Mouse (Mus musculus): ENCODE data around the gene Kcnj12. TPM values are rescaled to one million over a fixed set of nuclear protein-coding genes. Genes with fewer than 3 reads are reported as not detected.

Gene Kcnj12
- polyA plus RNA-seq, 1 experiment from 2014 or later = not detected

DNA sequence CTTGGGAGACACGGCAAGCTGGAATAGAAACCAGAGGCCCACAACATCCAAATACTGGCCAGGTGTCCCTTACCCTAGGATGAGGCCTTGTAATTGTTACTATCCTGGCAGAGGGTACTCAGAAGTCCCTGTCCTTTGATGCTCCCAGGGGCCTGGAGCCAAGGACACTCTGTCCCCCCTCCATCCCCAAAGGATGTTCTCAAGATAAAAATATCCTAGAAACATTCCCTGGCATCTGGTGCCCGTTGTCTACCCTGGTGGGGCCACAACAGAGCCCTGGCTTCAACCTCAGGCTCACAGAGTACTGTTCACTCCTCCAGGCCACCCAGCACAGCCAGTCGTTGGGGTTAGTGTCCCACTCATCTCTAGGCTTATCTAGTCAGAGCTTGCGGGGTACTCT lies 38.3 kb downstream of the Kcnj12 start:
- H3K27me3 ChIP-seq (replicated peaks; ENCODE audit: control insufficient read depth, insufficient read depth, low read length) = no peaks in the 10 kb centered on the region; the same call in 1 of the 2 replicates
- H3K9ac ChIP-seq (ENCODE audit: low read depth, low read length) = no peak overlapping the region
- no peaks in the 10 kb centered on the region for H3K36me3 ChIP-seq (ENCODE audit: control insufficient read depth, insufficient read depth, low read length)
- H3K4me1 ChIP-seq (replicated peaks; ENCODE audit: control insufficient read depth, insufficient read depth, low read length) = no peaks in the 10 kb centered on the region
- ATAC-seq (replicated peaks; ENCODE audit: low FRiP score) = no peak
- 74% methylated on average over 4 of the region's 4 CpGs for WGBS
- no peak for DNase-seq (ENCODE audit: low spot score)
- no peak overlapping the region for H3K27ac ChIP-seq (ENCODE audit: low read depth, low read length)
- no peaks in the 10 kb centered on the region for H3K9me3 ChIP-seq (ENCODE audit: control insufficient read depth, low read length)
- no peak overlapping the region for H3K4me3 ChIP-seq (ENCODE audit: low read depth, low read length)
- no peak overlapping the region for H3K4me2 ChIP-seq

DNA sequence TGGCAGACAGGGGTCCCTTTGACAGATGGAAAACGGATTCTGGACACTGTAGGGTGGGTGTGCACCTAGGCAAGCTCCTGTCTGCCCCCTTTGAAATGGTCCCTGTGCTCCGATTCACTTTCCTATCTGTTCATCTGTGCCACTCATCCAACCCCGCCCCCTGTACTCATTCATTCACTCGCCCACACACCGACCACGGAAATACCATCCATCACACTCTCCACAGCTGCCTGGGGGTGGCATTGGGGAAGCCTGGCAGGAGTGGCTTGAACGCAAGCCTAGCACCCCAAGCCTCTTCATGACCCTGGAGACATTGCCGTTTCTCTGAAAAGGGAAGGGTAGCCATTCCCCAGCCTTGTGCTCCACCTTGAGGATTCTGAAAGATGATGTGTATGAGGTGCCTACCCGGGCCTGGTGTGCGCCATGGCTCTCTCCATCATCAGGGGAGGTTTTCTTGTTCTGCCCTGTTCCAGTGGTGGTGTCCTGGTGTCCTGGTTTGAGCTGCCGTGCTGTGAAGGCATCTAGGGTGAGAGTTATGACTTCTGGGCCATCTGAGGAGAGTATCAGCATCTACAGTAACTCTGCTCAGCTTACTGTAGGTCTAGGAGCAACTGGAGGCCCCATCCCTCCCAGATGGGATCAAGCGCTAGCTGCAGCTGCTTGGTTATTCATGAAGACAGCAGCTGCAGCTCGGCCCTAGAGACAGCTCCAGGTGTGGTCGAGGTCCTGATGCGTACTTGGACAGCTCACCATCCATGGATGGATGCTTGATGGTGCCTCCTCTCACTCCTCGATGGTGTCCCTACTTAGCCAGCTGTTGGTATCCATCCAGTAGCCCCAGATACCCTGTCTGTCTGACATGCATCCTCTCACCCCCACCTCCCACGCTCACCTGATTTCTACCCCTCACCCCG lies 40.4 kb downstream of the Kcnj12 start:
- WGBS = 72% methylated on average over 18 of the region's 18 CpGs
- Histone ChIP-seq H3K4me1 (replicated peaks; ENCODE audit: control insufficient read depth, insufficient read depth, low read length) (0 out of 2 replicates have a peak, but pooled peaks cover 3% of the 10 kb centered on the region), H3K27me3 (replicated peaks; ENCODE audit: control insufficient read depth, insufficient read depth, low read length) (no peaks in the 10 kb centered on the region; the same call in 1 of the 2 replicates), H3K4me3 (ENCODE audit: low read depth, low read length) (no peak overlapping the region), H3K4me2 (no peak overlapping the region), H3K27ac (ENCODE audit: low read depth, low read length) (no peak overlapping the region), H3K36me3 (ENCODE audit: control insufficient read depth, insufficient read depth, low read length) (no peaks in the 10 kb centered on the region), H3K9me3 (ENCODE audit: control insufficient read depth, low read length) (no peaks in the 10 kb centered on the region), H3K9ac (ENCODE audit: low read depth, low read length) (no peak overlapping the region)
- DNase-seq (ENCODE audit: low spot score) (no peak), ATAC-seq (replicated peaks; ENCODE audit: low FRiP score) (no peak)

DNA sequence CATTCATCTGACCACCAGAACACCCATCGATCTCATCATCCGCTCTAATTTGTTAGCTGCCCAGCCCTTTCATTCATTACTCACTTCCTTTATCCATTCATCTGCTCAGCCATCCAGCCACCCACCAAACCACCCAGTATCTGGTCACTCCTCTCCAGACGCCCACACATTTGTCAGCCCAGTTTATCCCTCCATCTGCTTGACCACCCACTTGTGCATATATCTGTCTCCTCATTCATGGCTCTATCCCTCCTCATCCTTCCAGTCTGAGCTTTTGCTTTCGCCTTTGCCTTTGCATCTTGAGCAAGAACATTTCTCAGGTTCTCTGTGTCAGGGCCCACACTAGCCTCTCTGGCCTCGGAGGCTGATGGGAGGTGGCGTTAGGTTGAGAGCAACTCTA lies 41.1 kb downstream of the Kcnj12 start:
- no peak overlapping the region for H3K4me2 ChIP-seq
- H3K27ac ChIP-seq (ENCODE audit: low read depth, low read length) = no peak overlapping the region
- H3K9ac ChIP-seq (ENCODE audit: low read depth, low read length) = no peak overlapping the region
- ATAC-seq (replicated peaks; ENCODE audit: low FRiP score) (no peak), DNase-seq (ENCODE audit: low spot score) (no peak)
- no peak overlapping the region for H3K4me3 ChIP-seq (ENCODE audit: low read depth, low read length)
- 0 out of 2 replicates have a peak, but pooled peaks cover 3% of the 10 kb centered on the region for H3K4me1 ChIP-seq (replicated peaks; ENCODE audit: control insufficient read depth, insufficient read depth, low read length)
- WGBS = 80% methylated on average over 6 of the region's 6 CpGs
- H3K27me3 ChIP-seq (replicated peaks; ENCODE audit: control insufficient read depth, insufficient read depth, low read length) = no peaks in the 10 kb centered on the region; the same call in 1 of the 2 replicates
- H3K36me3 ChIP-seq (ENCODE audit: control insufficient read depth, insufficient read depth, low read length) = no peaks in the 10 kb centered on the region
- no peaks in the 10 kb centered on the region for H3K9me3 ChIP-seq (ENCODE audit: control insufficient read depth, low read length)

DNA sequence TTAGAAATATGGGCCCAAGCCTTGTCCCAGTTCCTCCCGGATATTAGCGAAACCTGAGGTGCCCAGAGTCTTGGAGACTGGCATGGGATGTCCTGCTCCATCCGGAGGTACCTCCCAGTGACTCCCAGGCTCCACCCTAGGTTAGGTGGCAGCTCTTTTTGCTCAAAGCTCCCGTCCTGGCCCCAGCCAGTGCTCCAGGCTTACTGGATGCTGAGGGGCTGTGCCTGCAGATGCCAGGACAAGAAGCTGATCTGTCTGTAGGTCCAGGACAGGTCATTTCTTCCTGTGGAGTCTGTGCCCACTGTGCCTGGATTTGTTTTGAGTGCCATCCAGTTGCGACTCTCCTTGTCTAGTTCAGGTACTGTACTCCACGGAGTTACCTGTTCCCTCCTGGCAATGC lies 43.3 kb downstream of the Kcnj12 start:
- no peak overlapping the region for H3K9ac ChIP-seq (ENCODE audit: low read depth, low read length)

DNA sequence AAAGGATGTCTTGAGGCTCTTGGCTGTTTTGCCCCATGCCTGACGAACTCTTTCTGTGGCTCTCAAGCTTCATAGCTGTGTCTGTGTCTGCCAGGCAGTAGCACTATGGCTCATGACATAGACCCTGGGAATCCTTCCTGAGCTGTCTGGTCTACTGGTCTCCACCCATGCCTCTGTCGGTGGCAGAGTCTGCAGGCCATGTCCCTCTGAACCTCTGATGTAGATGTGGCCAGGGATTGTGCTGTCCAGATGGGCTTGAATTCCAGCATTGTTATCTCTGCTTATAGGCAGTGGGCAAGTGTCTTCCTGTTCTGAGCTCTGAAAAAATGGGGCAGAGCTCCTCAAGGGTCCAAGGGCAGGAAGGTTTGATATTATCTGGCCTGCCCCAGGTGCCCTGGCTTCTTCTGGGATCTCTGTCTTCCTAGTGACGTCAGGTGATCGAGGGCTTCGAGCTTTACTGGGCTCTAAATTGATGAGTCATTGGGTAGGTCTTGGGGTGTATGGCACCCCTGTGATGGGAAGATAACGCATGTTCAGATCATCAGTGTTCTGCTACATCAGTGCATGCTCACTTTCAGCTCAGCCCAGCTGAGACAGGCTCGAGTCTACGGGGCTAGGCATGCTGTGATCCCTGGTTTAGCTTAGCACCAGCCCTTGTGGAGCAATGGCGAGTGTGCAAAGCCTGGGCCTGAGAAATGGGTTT lies 44.9 kb downstream of the Kcnj12 start:
- Histone ChIP-seq H3K9me3 (ENCODE audit: control insufficient read depth, low read length) (no peaks in the 10 kb centered on the region), H3K9ac (ENCODE audit: low read depth, low read length) (no peak overlapping the region), H3K4me1 (replicated peaks; ENCODE audit: control insufficient read depth, insufficient read depth, low read length) (peaks cover 3% of the 10 kb centered on the region; the same call in 1 of the 2 replicates), H3K36me3 (ENCODE audit: control insufficient read depth, insufficient read depth, low read length) (no peaks in the 10 kb centered on the region), H3K4me2 (no peak overlapping the region), H3K27ac (ENCODE audit: low read depth, low read length) (no peak overlapping the region), H3K27me3 (replicated peaks; ENCODE audit: control insufficient read depth, insufficient read depth, low read length) (no peaks in the 10 kb centered on the region; the same call in 1 of the 2 replicates), H3K4me3 (ENCODE audit: low read depth, low read length) (no peak overlapping the region)
- DNase-seq (ENCODE audit: low spot score) (no peak), ATAC-seq (replicated peaks; ENCODE audit: low FRiP score) (peak; percentile 79)
- 71% methylated on average over 9 of the region's 9 CpGs for WGBS

More for the DNA sequence above, 43.3 kb downstream of the Kcnj12 start:
- no peak overlapping the region for H3K27ac ChIP-seq (ENCODE audit: low read depth, low read length)
- no peaks in the 10 kb centered on the region for H3K36me3 ChIP-seq (ENCODE audit: control insufficient read depth, insufficient read depth, low read length)
- no peaks in the 10 kb centered on the region; the same call in 1 of the 2 replicates for H3K27me3 ChIP-seq (replicated peaks; ENCODE audit: control insufficient read depth, insufficient read depth, low read length)
- 72% methylated on average over 6 of the region's 6 CpGs for WGBS
- ATAC-seq (replicated peaks; ENCODE audit: low FRiP score) (no peak), DNase-seq (ENCODE audit: low spot score) (no peak)
- no peak overlapping the region for H3K4me2 ChIP-seq
- no peak overlapping the region for H3K4me3 ChIP-seq (ENCODE audit: low read depth, low read length)
- H3K9me3 ChIP-seq (ENCODE audit: control insufficient read depth, low read length) = no peaks in the 10 kb centered on the region
- H3K4me1 ChIP-seq (replicated peaks; ENCODE audit: control insufficient read depth, insufficient read depth, low read length) = 0 out of 2 replicates have a peak, but pooled peaks cover 3% of the 10 kb centered on the region

DNA sequence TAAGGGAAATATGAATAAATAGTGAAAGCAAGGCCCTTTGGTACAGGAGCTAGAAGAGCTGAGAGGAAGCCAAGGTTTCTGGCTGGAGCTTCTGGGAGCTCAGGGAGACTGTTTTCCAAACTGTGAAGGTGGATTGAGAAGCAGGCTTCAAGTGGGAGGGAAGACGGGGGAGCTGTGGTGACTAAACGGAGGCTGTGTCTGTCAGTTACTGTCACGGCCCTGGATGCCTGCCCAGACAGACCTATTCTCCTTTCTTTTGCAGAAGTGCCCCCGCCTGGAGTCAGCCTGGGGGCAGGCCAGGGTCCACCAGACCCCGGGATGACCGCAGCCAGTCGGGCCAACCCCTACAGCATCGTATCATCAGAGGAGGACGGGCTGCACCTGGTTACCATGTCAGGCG lies 46.5 kb downstream of the Kcnj12 start:
- Histone ChIP-seq H3K9me3 (ENCODE audit: control insufficient read depth, low read length) (no peaks in the 10 kb centered on the region), H3K9ac (ENCODE audit: low read depth, low read length) (no peak overlapping the region), H3K27ac (ENCODE audit: low read depth, low read length) (no peak overlapping the region), H3K4me1 (replicated peaks; ENCODE audit: control insufficient read depth, insufficient read depth, low read length) (peaks cover 3% of the 10 kb centered on the region; the same call in 1 of the 2 replicates), H3K27me3 (replicated peaks; ENCODE audit: control insufficient read depth, insufficient read depth, low read length) (no peaks in the 10 kb centered on the region), H3K4me2 (no peak overlapping the region), H3K4me3 (ENCODE audit: low read depth, low read length) (no peak overlapping the region), H3K36me3 (ENCODE audit: control insufficient read depth, insufficient read depth, low read length) (no peaks in the 10 kb centered on the region)
- 78% methylated on average over 10 of the region's 10 CpGs for WGBS
- no peak for ATAC-seq (replicated peaks; ENCODE audit: low FRiP score)
- no peak for DNase-seq (ENCODE audit: low spot score)

DNA sequence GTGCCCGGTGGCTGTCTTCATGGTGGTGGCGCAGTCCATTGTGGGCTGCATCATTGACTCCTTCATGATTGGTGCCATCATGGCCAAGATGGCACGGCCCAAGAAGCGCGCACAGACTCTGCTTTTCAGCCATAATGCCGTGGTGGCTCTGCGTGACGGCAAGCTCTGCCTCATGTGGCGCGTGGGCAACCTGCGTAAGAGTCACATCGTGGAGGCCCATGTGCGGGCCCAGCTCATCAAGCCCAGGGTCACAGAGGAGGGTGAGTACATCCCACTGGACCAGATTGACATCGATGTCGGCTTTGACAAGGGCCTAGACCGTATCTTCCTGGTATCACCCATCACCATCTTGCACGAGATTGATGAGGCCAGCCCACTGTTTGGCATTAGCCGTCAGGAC lies 47.3 kb downstream of the Kcnj12 start:
- H3K27ac ChIP-seq (ENCODE audit: low read depth, low read length) = no peak overlapping the region
- H3K9me3 ChIP-seq (ENCODE audit: control insufficient read depth, low read length) = no peaks in the 10 kb centered on the region
- ATAC-seq (replicated peaks; ENCODE audit: low FRiP score) (no peak), DNase-seq (ENCODE audit: low spot score) (no peak)
- H3K4me3 ChIP-seq (ENCODE audit: low read depth, low read length) = no peak overlapping the region
- no peaks in the 10 kb centered on the region for H3K36me3 ChIP-seq (ENCODE audit: control insufficient read depth, insufficient read depth, low read length)
- peaks cover 7% of the 10 kb centered on the region for H3K4me1 ChIP-seq (replicated peaks; ENCODE audit: control insufficient read depth, insufficient read depth, low read length)
- no peak overlapping the region for H3K9ac ChIP-seq (ENCODE audit: low read depth, low read length)
- WGBS = 94% methylated on average over 18 of the region's 18 CpGs
- H3K27me3 ChIP-seq (replicated peaks; ENCODE audit: control insufficient read depth, insufficient read depth, low read length) = no peaks in the 10 kb centered on the region
- H3K4me2 ChIP-seq = no peak overlapping the region

DNA sequence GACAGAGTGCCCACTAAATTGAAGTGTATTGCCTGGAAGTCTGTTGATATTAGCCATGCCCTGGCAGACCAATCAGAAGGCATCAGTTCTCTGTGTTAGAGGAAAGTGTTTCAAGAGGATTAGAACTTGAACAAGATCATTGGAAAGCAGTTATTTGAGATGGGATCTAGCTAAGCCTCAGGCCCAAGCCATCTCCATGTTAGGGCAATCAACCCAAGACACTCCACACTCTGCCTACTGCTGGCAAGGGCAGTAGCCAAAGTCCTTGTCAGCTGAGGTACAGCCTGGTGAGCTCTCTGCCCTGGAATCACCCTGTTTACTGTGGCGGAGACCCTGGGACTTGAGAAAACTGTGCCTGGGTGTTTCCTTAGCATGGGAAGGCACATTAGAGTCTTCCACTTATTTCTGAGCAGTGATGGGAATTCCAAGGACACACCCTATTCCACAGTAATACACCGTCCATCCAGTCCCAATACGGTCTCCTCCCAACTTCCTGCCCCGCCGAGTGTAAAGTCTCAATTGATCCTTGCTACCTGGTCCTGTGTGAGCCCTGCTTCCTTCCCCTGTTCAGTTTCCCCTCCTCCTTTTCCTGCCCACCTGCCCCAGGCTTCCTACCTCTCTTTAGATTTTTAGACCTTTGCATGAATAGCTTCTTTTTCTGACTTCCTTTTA lies 52.4 kb downstream of the Kcnj12 start:
- 75% methylated on average over 5 of the region's 5 CpGs for WGBS
- no peaks in the 10 kb centered on the region for H3K27me3 ChIP-seq (replicated peaks; ENCODE audit: control insufficient read depth, insufficient read depth, low read length)
- no peak for ATAC-seq (replicated peaks; ENCODE audit: low FRiP score)
- H3K4me3 ChIP-seq (ENCODE audit: low read depth, low read length) = no peak overlapping the region
- H3K4me1 ChIP-seq (replicated peaks; ENCODE audit: control insufficient read depth, insufficient read depth, low read length) = peaks cover 12% of the 10 kb centered on the region
- H3K9me3 ChIP-seq (ENCODE audit: control insufficient read depth, low read length) = no peaks in the 10 kb centered on the region
- DNase-seq (ENCODE audit: low spot score) = no peak
- peak overlapping the region; percentile 8; the same call in 1 of the 2 replicates for H3K27ac ChIP-seq (ENCODE audit: low read depth, low read length)
- no peak overlapping the region for H3K9ac ChIP-seq (ENCODE audit: low read depth, low read length)
- peak overlapping the region; percentile 34; the same call in 1 of the 2 replicates for H3K4me2 ChIP-seq
- H3K36me3 ChIP-seq (ENCODE audit: control insufficient read depth, insufficient read depth, low read length) = no peaks in the 10 kb centered on the region
